Mouse (Mus musculus): ENCODE measurements at regions not wholly inside any gene's neighbourhood (a gene's known extent, or its start where the extent isn't known, plus 50 kb on each side); places are given as distances from the start of the nearest gene placed in this dataset.

GRCm38 (mm10) chr4:101342071-101342762, 76.9 kb upstream of the Ak4 start:
- no peak for DNase-seq (ENCODE audit: low spot score)

DNA sequence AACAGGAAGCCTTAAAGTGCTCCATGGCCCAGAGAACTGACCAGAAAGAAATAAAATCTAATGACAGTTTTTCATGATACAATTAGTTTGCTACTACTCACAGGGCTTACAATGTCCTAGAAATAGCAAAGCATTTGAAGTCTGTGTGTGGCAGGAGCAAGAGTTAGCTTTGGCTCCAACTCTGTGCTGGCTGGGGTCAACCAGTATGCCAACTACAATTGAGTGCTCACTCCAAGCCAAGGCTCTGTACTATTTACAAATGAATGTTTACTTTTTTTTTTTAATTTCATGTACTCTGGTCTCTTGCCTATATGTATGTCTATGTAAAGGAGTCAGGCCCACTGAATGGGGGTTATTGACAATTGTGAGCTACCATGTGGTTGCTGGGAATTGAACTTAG, 75.7 kb upstream of the Jak1 start:
- DNase-seq (ENCODE audit: low spot score): no peak

GRCm38 (mm10) chr4:101338211-101338610, 73.1 kb upstream of the Jak1 start:
- DNase-seq (ENCODE audit: low spot score): no peak

DNA sequence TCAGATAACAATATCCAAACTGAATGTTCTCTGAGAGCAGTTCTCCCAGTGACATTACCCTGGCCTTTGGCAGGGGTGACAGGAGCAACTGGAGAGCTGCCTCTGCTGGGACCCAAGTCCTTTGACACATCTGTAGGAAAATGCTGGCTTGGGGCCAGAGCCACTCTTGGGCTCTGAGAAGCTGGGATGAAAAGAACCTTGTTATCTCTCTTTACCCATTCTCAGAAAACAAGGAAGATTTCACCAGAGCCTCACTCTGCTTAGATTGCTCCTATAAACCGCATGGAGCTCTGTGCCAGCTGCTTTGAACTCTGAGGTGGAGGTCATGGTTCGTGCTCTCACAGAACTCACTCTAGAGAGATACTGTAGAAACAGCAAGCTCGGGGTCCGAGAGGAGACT, 71.7 kb upstream of the Jak1 start:
- DNase-seq (ENCODE audit: low spot score): no peak

DNA sequence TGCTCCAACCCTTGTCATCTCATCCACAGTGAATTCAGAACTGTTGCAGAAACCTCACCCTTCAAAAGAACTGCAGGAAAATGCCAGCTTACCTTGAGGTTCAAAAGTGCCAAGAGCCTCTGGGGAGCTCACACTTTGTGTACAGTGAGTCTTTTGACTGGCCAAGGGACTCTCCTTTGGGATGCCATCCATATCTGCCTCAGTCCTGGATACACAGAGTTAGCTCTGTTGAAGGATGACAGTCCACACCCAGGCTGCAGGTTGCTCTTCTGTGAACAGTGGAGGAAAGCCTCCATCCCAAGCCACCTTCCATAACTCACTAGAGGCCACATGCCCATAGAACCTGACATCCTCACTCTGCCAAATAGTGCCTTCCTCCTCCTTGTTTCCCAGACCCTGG, 71.3 kb upstream of the Jak1 start:
- DNase-seq (ENCODE audit: low spot score): no peak

DNA sequence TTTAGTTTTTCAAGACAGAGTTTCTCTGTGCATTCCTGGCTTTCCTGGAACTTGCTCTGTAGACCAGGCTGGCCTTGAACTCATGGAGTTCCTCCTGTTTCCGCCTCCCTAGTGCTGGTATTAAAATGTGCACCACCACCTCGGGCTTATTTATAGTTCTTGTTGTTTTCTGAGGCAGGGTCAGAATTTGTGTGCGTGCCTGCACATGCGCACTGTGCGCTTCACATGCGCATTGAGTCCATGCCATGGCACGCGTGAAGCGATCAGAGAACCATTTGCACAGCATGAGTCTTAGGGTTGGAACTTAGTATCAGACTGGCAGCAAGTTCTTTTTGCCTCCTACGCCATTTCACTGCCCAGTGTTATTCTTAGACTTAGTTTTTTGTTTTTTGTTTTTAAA, 68.8 kb upstream of the Jak1 start:
- DNase-seq (ENCODE audit: low spot score): no peak

DNA sequence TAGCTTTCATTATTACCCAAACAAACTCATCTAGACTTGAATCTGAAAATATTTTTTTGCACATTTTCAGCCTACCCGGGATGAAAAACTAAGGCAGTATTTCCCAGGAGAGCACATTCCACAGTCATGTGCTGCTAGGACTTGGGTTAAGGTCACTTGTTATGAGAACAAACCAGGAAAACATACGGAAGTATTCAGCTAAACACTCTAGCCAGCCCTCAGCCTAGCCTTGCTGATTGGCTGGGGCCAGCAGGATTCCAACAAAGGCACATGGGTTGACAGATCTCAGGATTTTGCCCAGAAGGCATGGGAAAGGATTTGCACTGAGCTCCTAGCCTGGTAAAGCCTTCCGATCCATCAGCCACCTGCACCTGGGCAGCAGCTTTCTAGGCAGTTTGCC, 68.0 kb upstream of the Jak1 start:
- DNase-seq (ENCODE audit: low spot score): peak; percentile 62

GRCm38 (mm10) chr4:101331231-101331630, 66.1 kb upstream of the Jak1 start:
- DNase-seq (ENCODE audit: low spot score): no peak

DNA sequence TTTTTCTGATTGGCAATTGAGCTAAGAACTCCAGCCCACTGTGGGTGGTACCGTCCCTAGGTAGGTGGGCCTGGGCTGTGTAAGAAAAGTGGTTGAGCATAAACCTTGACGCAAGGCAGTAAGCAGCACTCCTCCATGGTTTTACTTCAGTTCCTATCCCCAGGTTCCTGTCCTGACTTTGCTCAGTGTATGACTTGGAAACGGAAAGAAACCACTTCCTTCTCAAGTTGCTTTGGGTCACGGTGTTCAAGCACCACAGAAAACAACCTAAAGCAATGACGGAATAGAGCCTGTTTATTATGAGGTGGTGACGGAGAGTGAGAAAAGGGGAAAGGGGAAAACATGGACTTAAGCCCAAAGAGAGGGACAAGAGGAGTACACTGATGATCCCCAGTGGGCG, 64.0 kb upstream of the Jak1 start:
- DNase-seq (ENCODE audit: low spot score): no peak

- DNase-seq (ENCODE audit: low spot score): no peak
These were observed 61.0 kb upstream of the Jak1 start for GRCm38 (mm10) chr4:101326067-101326466.

- DNase-seq (ENCODE audit: low spot score): no peak
These were observed 56.6 kb upstream of the Jak1 start for GRCm38 (mm10) chr4:101321731-101322130.

DNA sequence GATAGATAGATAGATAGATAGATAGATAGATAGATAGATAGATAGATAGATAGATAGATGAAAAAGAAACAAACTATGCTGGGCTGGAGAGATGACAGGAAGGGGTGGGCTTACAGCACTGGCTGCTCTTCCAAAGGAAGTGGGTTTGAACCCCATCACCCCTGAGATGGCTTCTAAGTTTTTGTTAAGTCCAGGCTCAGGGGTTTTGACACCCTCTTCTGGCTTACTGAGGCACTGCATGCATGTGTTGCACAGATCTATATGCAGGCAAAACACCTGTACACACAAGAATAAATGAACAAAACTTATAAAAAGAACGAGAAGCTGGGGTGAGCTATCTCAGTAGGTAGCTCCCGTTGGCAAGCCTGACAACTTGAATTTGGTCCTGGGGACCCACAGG, 55.5 kb upstream of the Jak1 start:
- peak; percentile 27 for DNase-seq (ENCODE audit: low spot score)

DNA sequence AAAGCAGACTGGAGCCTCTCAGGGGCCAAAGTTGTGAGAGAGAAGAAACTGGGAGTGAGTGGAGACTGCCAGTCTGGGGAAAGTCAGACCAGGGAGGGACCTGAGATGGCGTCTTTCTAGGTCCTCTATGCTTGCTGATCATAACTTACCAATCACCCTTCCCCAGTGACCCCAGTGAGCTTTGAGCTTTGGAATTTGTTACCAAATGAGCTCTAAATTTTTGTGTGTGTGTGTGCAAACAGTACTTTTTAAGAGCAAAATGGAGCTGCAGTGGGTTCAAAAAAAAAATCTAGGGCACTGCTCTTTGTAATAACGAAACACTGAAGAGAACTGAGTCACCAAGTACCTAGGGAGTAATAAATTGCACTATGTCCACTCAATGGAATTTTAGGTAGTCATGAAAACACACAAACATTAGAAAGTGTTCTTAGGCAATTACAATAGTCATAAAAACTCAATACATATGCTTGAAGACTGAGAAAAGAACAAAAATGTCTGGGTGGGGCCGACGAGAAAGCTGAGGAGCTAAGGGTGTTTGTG, 54.7 kb upstream of the Jak1 start:
- no peak for DNase-seq (ENCODE audit: low spot score)

GRCm38 (mm10) chr4:101318836-101319235, 53.8 kb upstream of the Jak1 start:
- no peak for DNase-seq (ENCODE audit: low spot score)

DNA sequence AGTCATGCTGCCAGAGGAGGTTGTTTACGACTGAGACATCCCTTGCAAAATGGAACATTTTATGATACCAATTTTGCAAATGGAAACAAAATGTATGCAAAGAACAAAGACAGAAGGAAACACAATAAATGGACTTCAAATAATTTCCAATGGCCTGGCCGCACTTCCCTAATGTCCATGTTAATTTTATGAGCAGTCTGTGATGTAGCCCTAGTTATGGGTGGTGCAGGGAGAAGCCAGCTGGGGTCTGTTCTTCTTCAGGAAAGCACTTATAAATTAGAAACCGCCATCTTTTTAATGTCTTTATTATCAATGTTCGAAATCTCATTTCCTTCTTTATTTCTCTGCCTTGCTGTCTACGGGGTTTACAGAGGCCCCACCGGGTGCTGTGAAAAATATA, 51.0 kb upstream of the Jak1 start:
- DNase-seq (ENCODE audit: low spot score): no peak
